Mouse (Mus musculus) C2C12 (cell line): ENCODE data around the gene Cntrl. TPM values are rescaled to one million over a fixed set of nuclear protein-coding genes. Genes with fewer than 3 reads are reported as not detected.

ENCODE experiments used
- H3K27me3 ChIP-seq: one replicate; pipeline ENCODE4 v1.6.1; 2011; ENCODE audit not compliant: control insufficient read depth, insufficient read depth, insufficient read length
- H3K36me3 ChIP-seq: one replicate; pipeline ENCODE4 v1.6.1; 2011; ENCODE audit not compliant: control insufficient read depth, insufficient read depth
- H3K4me3 ChIP-seq: one replicate; pipeline ENCODE4 v1.5.1; 2011; ENCODE audit warnings: mild to moderate bottlenecking, control low read depth; ENCODE audit not compliant: poor library complexity, insufficient read depth, severe bottlenecking
- H3K79me2 ChIP-seq: one replicate; pipeline ENCODE4 v1.6.1; 2011; ENCODE audit not compliant: control insufficient read depth, insufficient read depth
- H3K79me3 ChIP-seq: one replicate; pipeline ENCODE4 v1.6.1; 2011; ENCODE audit warnings: low read depth, control low read depth
- H3ac ChIP-seq: one replicate; pipeline ENCODE3; 2011; ENCODE audit warnings: low read depth; ENCODE audit not compliant: control insufficient read depth, insufficient read length
- CEBPB ChIP-seq: IDR thresholded peaks from one replicate; pipeline ENCODE4 v1.6.1; 2011; ENCODE audit warnings: low read depth, mild to moderate bottlenecking, control low read depth, moderate library complexity
- CTCF ChIP-seq: IDR thresholded peaks from one replicate; pipeline ENCODE4 v1.5.1; 2011; ENCODE audit not compliant: control insufficient read depth, insufficient read depth, insufficient read length
- FOSL1 ChIP-seq: IDR thresholded peaks from one replicate; pipeline ENCODE4 v1.8.0; 2011; ENCODE audit warnings: mild to moderate bottlenecking, low read length; ENCODE audit not compliant: poor library complexity, insufficient read depth, severe bottlenecking
- MAX ChIP-seq: IDR thresholded peaks from one replicate; pipeline ENCODE4 v1.6.1; 2011; ENCODE audit warnings: mild to moderate bottlenecking, control low read depth
- MYOD1 ChIP-seq: IDR thresholded peaks from one replicate; pipeline ENCODE4 v1.6.1; 2011; ENCODE audit warnings: low read depth; ENCODE audit not compliant: control insufficient read depth, insufficient read length
- MYOG ChIP-seq: IDR thresholded peaks from one replicate; pipeline ENCODE4 v1.6.1; 2011; ENCODE audit not compliant: control insufficient read depth, insufficient read length; ENCODE audit errors: extremely low read depth
- USF1 ChIP-seq: IDR thresholded peaks from one replicate; pipeline ENCODE4 v1.6.1; 2011; ENCODE audit warnings: low read depth, mild to moderate bottlenecking, control low read depth, moderate library complexity
- polyA plus RNA-seq: library from polyadenylated mRNA; unstranded; fragments of >200 nt; fragmentation: generic; extraction: Trizol; gene quantifications from one replicate; pipeline ENCODE4 v1.2.1, GENCODE M21; 2012; ENCODE audit warnings: missing spikeins

The Cntrl gene
- polyA plus RNA-seq, 1 experiment = 4.0 TPM

GRCm38 (mm10) chr2:35183115-35183673 is 73.9 kb downstream of the Cntrl start:
- TF ChIP-seq CEBPB = no peak
- no peak for TF ChIP-seq CTCF
- no peak for TF ChIP-seq MYOD1
- H3K4me3 ChIP-seq = no peak overlapping the region
- no peaks in the 10 kb centered on the region for H3K27me3 ChIP-seq
- peaks cover 23% of the 10 kb centered on the region for H3K79me3 ChIP-seq
- peaks cover 65% of the 10 kb centered on the region for H3K79me2 ChIP-seq
- H3K36me3 ChIP-seq = peaks cover 99% of the 10 kb centered on the region
- H3ac ChIP-seq = no peak overlapping the region

GRCm38 (mm10) chr2:35188929-35189328 is 79.6 kb downstream of the Cntrl start:
- TF ChIP-seq USF1 (no peak), MYOD1 (no peak), FOSL1 (no peak), CEBPB (no peak), MYOG (no peak), CTCF (no peak), MAX (no peak)
- Histone ChIP-seq H3K4me3 (no peak overlapping the region), H3K79me2 (peaks cover 96% of the 10 kb centered on the region), H3ac (no peak overlapping the region), H3K27me3 (no peaks in the 10 kb centered on the region), H3K79me3 (peaks cover 68% of the 10 kb centered on the region), H3K36me3 (peaks cover 78% of the 10 kb centered on the region)

GRCm38 (mm10) chr2:35193976-35194375 is 84.7 kb downstream of the Cntrl start:
- no peaks in the 10 kb centered on the region for H3K27me3 ChIP-seq
- TF ChIP-seq CTCF (no peak), CEBPB (no peak), FOSL1 (no peak), MAX (no peak), MYOG (no peak), MYOD1 (no peak), USF1 (no peak)
- H3K79me2 ChIP-seq = peaks cover 100% of the 10 kb centered on the region
- no peak overlapping the region for H3K4me3 ChIP-seq
- no peak overlapping the region for H3ac ChIP-seq
- peaks cover 60% of the 10 kb centered on the region for H3K36me3 ChIP-seq
- peaks cover 90% of the 10 kb centered on the region for H3K79me3 ChIP-seq

- Histone ChIP-seq H3K36me3 (peaks cover 49% of the 10 kb centered on the region), H3K79me2 (peaks cover 99% of the 10 kb centered on the region), H3K4me3 (no peak overlapping the region), H3K79me3 (peaks cover 90% of the 10 kb centered on the region), H3ac (no peak overlapping the region), H3K27me3 (no peaks in the 10 kb centered on the region)
- TF ChIP-seq USF1 (no peak), FOSL1 (no peak), CTCF (no peak), MAX (no peak)
Observed at GRCm38 (mm10) chr2:35195626-35196544, 86.6 kb downstream of the Cntrl start.

- Histone ChIP-seq H3K79me2 (peaks cover 63% of the 10 kb centered on the region), H3ac (peak overlapping the region; percentile 98), H3K79me3 (peaks cover 56% of the 10 kb centered on the region), H3K4me3 (peak overlapping the region; percentile 92), H3K27me3 (no peaks in the 10 kb centered on the region), H3K36me3 (peaks cover 34% of the 10 kb centered on the region)
- TF ChIP-seq MAX (no peak), FOSL1 (no peak), CEBPB (no peak), USF1 (no peak), CTCF (no peak), MYOD1 (no peak), MYOG (no peak)
Observed at GRCm38 (mm10) chr2:35199541-35199940, 90.2 kb downstream of the Cntrl start.
